Mouse (Mus musculus) gastrocnemius, adult 8-10 months (tissue): Measurements from ENCODE around the gene P3h1. TPM values are rescaled to one million over a fixed set of nuclear protein-coding genes. Genes with fewer than 3 reads are reported as not detected.
"Not testable (repeated sequence)": the region's sequence is repeated elsewhere in the genome, so short reads cannot be mapped to it uniquely, and the experiment has no call there.

Experiments used
- DNase-seq, 2 experiments: peaks; one replicate each; pipeline ENCODE4 v3.0.0; 2022; ENCODE audit warnings: low spot score in 2 of 2
- total RNA-seq, 4 experiments: library from RNA; stranded (reverse); gene quantifications; 2 replicates each; pipeline ENCODE4 v1.2.4; 2022

The P3h1 gene
- total RNA-seq, 4 experiments from 2014 or later = 10.6 to 12.0 (median 11.1) TPM

- DNase-seq = no peak
Measured at GRCm38 (mm10) chr4:119274627-119275026, 41.9 kb downstream of the P3h1 start.

GRCm38 (mm10) chr4:119275226-119275625 lies 42.5 kb downstream of the P3h1 start:
- DNase-seq = no peak

- no peak for DNase-seq
Measured at GRCm38 (mm10) chr4:119275726-119276125, 43.0 kb downstream of the P3h1 start.

GRCm38 (mm10) chr4:119278784-119279183 lies 46.1 kb downstream of the P3h1 start:
- not testable (repeated sequence) for DNase-seq

GRCm38 (mm10) chr4:119284861-119285260 lies 52.1 kb downstream of the P3h1 start:
- no peak for DNase-seq

GRCm38 (mm10) chr4:119285336-119285735 lies 52.6 kb downstream of the P3h1 start:
- DNase-seq = no peak

- no peak for DNase-seq
Measured at GRCm38 (mm10) chr4:119291921-119292320, 59.2 kb downstream of the P3h1 start.

GRCm38 (mm10) chr4:119292771-119293573 lies 60.3 kb downstream of the P3h1 start:
- peak; percentile 15 to 27 for DNase-seq

GRCm38 (mm10) chr4:119293574-119294258 lies 61.0 kb downstream of the P3h1 start:
- DNase-seq = peak in 1 of 2 experiments; percentile 6

- peak; percentile 99 for DNase-seq
Measured at GRCm38 (mm10) chr4:119294415-119295133, 61.9 kb downstream of the P3h1 start, which contains the start of gene Ybx1. Gene Ybx1 (minus strand): TSS chr4:119294604.

GRCm38 (mm10) chr4:119295134-119295453 lies 62.4 kb downstream of the P3h1 start:
- DNase-seq = no peak

GRCm38 (mm10) chr4:119297361-119297760 lies 64.6 kb downstream of the P3h1 start:
- no peak for DNase-seq

Other genes with a start within 250 kb of the P3h1 start
- gene Slc2a1, start 124.2 kb upstream of the P3h1 start, total RNA-seq = 1 to 10 TPM; 4.6 to 9.8 (median 5.3) TPM
- gene Zfp691, start 58.7 kb upstream of the P3h1 start, total RNA-seq = 10 to 100 TPM; 15.2 to 18.5 (median 16.8) TPM
- not detected for gene Ermap, start 42.9 kb upstream of the P3h1 start, total RNA-seq
- 10 to 100 TPM in 2 of 4 experiments, 1 to 10 TPM in 2; 8.7 to 12.2 (median 10.1) TPM for gene Svbp, start 37.6 kb upstream of the P3h1 start, total RNA-seq
- under 1 TPM in 1 of 4 experiments, not detected in 3; 0.24 TPM for gene Tmem269, start 14.7 kb upstream of the P3h1 start, total RNA-seq
- gene AU022252, start 203 bp upstream of the P3h1 start, total RNA-seq = 10 to 100 TPM; 29.7 to 35.6 (median 31.5) TPM
- gene Cldn19, start 22.5 kb downstream of the P3h1 start, total RNA-seq = 1 to 10 TPM in 2 of 4 experiments, under 1 TPM in 2; 0.46 to 1.1 (median 0.95) TPM
- gene Ybx1, start 61.7 kb downstream of the P3h1 start, total RNA-seq = 100 to 1,000 TPM; 604 to 694 (median 660) TPM
- 10 to 100 TPM in 1 of 4 experiments, 1 to 10 TPM in 3; 6.3 to 10.0 (median 7.4) TPM for gene Ppih, start 87.6 kb downstream of the P3h1 start, total RNA-seq
- gene Ccdc30, start 182.6 kb downstream of the P3h1 start, total RNA-seq = under 1 TPM in 1 of 4 experiments, not detected in 3; 0.29 TPM
- 1 to 10 TPM; 3.7 to 6.7 (median 4.8) TPM for gene Ppcs, start 189.5 kb downstream of the P3h1 start, total RNA-seq
- not detected for gene Zmynd12, start 189.9 kb downstream of the P3h1 start, total RNA-seq